Mouse (Mus musculus): Measurements from ENCODE around the gene Clec2e. TPM values are rescaled to one million over a fixed set of nuclear protein-coding genes. Genes with fewer than 3 reads are reported as not detected.
"Not testable (repeated sequence)": the region's sequence is repeated elsewhere in the genome, so short reads cannot be mapped to it uniquely, and the experiment has no call there.

Gene Clec2e
- polyA plus RNA-seq, 1 experiment from 2014 or later, result not detected

GRCm38 (mm10) chr6:129102858-129103555, 2.3 kb upstream of the Clec2e start:
- Histone ChIP-seq H3K9me3 (replicated peaks) (no peaks in the 10 kb centered on the region), H3K36me3 (no peaks in the 10 kb centered on the region), H3K4me1 (replicated peaks) (no peaks in the 10 kb centered on the region), H3K27ac (ENCODE audit: poor library complexity, severe bottlenecking) (no peak overlapping the region), H3K4me2 (no peak overlapping the region), H3K4me3 (no peak overlapping the region), H3K9ac (no peak overlapping the region), H3K27me3 (replicated peaks) (no peaks in the 10 kb centered on the region)
- 65% methylated on average over 4 of the region's 4 CpGs for WGBS
- ATAC-seq (ENCODE audit: insufficient number of reproducible peaks, low FRiP score), result no peak

GRCm38 (mm10) chr6:129101604-129102003, 891 bp upstream of the Clec2e start:
- Histone ChIP-seq H3K4me1 (replicated peaks) (no peaks in the 10 kb centered on the region), H3K9ac (no peak overlapping the region), H3K27ac (ENCODE audit: poor library complexity, severe bottlenecking) (no peak overlapping the region), H3K4me2 (no peak overlapping the region), H3K4me3 (no peak overlapping the region), H3K27me3 (replicated peaks) (no peaks in the 10 kb centered on the region), H3K9me3 (replicated peaks) (no peaks in the 10 kb centered on the region), H3K36me3 (no peaks in the 10 kb centered on the region)
- no peak for ATAC-seq (ENCODE audit: insufficient number of reproducible peaks, low FRiP score)
- WGBS, result 72% methylated on average over 1 of the region's 1 CpGs

GRCm38 (mm10) chr6:129097929-129098328, 2.8 kb downstream of the Clec2e start:
- Histone ChIP-seq H3K9me3 (replicated peaks) (no peaks in the 10 kb centered on the region), H3K27ac (ENCODE audit: poor library complexity, severe bottlenecking) (no peak overlapping the region), H3K9ac (no peak overlapping the region), H3K4me1 (replicated peaks) (no peaks in the 10 kb centered on the region), H3K27me3 (replicated peaks) (no peaks in the 10 kb centered on the region), H3K4me3 (no peak overlapping the region), H3K36me3 (no peaks in the 10 kb centered on the region), H3K4me2 (no peak overlapping the region)
- WGBS, result 29% methylated on average over 1 of the region's 1 CpGs
- no peak for ATAC-seq (ENCODE audit: insufficient number of reproducible peaks, low FRiP score)

DNA sequence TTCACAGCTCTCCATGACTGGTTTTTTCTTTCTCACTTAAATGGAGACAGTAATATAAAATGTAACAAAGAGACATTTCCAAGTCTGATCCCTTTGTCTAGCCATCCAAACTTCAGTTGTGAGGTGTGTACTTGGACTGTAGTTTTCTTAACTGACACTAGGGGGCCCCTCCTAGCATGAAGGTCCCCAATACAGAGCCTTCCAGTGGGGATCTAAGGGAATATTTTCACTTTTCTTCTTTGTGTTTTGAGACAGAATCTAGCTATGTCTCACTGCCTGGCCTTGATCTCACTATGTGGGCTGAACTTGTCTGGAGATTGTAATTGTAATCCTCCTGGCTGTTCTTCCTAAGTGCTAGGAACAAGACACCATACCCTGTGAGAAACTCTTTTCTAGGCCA, 5.5 kb downstream of the Clec2e start:
- H3K4me3 ChIP-seq, result no peak overlapping the region
- H3K27me3 ChIP-seq (replicated peaks), result no peaks in the 10 kb centered on the region
- no peak overlapping the region for H3K9ac ChIP-seq
- no peaks in the 10 kb centered on the region for H3K36me3 ChIP-seq
- H3K4me1 ChIP-seq (replicated peaks), result no peaks in the 10 kb centered on the region
- peaks cover 13% of the 10 kb centered on the region for H3K9me3 ChIP-seq (replicated peaks)
- ATAC-seq (ENCODE audit: insufficient number of reproducible peaks, low FRiP score), result no peak
- no peak overlapping the region for H3K27ac ChIP-seq (ENCODE audit: poor library complexity, severe bottlenecking)
- no peak overlapping the region for H3K4me2 ChIP-seq

DNA sequence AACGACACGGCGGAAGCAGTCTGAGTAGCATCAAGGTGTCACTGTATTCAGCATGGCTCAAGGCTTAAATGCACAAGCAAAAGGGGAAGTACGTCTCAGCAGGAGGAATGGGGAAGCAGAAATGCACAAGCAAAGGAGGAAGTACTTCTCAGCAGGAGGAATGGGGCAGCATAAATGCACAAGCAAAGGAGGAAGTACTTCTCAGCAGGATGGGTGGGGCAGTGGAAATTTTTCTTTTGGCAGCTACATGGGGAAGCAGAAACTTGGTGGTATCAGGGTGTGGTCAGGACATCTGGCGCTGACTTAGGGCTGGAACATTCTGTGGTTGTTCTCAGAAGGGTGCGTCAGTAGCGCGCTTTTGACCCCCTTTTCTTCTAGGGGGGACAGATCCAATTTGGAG, 12.1 kb downstream of the Clec2e start:
- not testable (repeated sequence) for H3K4me1 ChIP-seq (replicated peaks); ATAC-seq (ENCODE audit: insufficient number of reproducible peaks, low FRiP score)

GRCm38 (mm10) chr6:129088161-129088560, 12.6 kb downstream of the Clec2e start:
- Histone ChIP-seq H3K4me2 (no peak overlapping the region), H3K4me1 (replicated peaks) (no peaks in the 10 kb centered on the region), H3K36me3 (no peaks in the 10 kb centered on the region)

More for the DNA sequence above, 12.1 kb downstream of the Clec2e start:
- H3K27me3 ChIP-seq (replicated peaks); H3K36me3 ChIP-seq; H3K27ac ChIP-seq (ENCODE audit: poor library complexity, severe bottlenecking); H3K4me3 ChIP-seq; H3K9ac ChIP-seq; H3K4me2 ChIP-seq: not testable (repeated sequence)
- H3K9me3 ChIP-seq (replicated peaks), result peaks cover 19% of the 10 kb centered on the region
- 85% methylated on average over 8 of the region's 8 CpGs for WGBS

DNA sequence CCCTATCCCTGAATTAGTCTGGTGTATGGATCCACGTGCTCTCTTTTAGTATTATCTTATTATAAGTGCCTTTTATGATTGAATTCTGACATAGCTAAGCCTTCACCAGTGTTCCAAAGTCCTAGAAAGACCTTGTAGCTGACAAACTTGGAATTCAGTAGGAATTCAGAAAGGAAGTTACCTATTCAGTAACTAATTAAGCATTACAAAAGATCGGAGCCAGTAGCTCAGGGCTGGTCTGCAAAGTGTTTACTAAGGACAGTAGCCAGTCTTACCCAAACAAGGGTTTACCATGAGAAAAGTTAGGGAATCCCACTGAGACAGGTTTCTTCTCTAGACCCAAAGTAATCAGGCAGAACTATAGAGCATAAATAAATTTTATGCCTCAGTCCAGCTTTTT, 14.7 kb downstream of the Clec2e start:
- H3K9me3 ChIP-seq (replicated peaks); H3K9ac ChIP-seq; ATAC-seq (ENCODE audit: insufficient number of reproducible peaks, low FRiP score); H3K4me2 ChIP-seq; H3K4me3 ChIP-seq; H3K27ac ChIP-seq (ENCODE audit: poor library complexity, severe bottlenecking); H3K36me3 ChIP-seq; H3K4me1 ChIP-seq (replicated peaks); H3K27me3 ChIP-seq (replicated peaks): not testable (repeated sequence)
- WGBS, result 73% methylated on average over 2 of the region's 2 CpGs

More at GRCm38 (mm10) chr6:129088161-129088560, 12.6 kb downstream of the Clec2e start:
- H3K9ac ChIP-seq, result no peak overlapping the region
- no peak overlapping the region for H3K27ac ChIP-seq (ENCODE audit: poor library complexity, severe bottlenecking)
- ATAC-seq (ENCODE audit: insufficient number of reproducible peaks, low FRiP score), result no peak
- 72% methylated on average over 1 of the region's 1 CpGs for WGBS
- no peaks in the 10 kb centered on the region for H3K27me3 ChIP-seq (replicated peaks)
- H3K4me3 ChIP-seq, result no peak overlapping the region
- peaks cover 19% of the 10 kb centered on the region for H3K9me3 ChIP-seq (replicated peaks)

GRCm38 (mm10) chr6:129085098-129085497, 15.6 kb downstream of the Clec2e start:
- Histone ChIP-seq H3K4me3 (no peak overlapping the region), H3K27ac (ENCODE audit: poor library complexity, severe bottlenecking) (no peak overlapping the region), H3K4me2 (no peak overlapping the region), H3K9ac (no peak overlapping the region), H3K4me1 (replicated peaks) (no peaks in the 10 kb centered on the region), H3K9me3 (replicated peaks) (peaks cover 7% of the 10 kb centered on the region), H3K36me3 (no peaks in the 10 kb centered on the region), H3K27me3 (replicated peaks) (no peaks in the 10 kb centered on the region)
- 82% methylated on average over 6 of the region's 6 CpGs for WGBS
- ATAC-seq (ENCODE audit: insufficient number of reproducible peaks, low FRiP score), result no peak

- H3K9ac ChIP-seq, result no peak overlapping the region
- no peak overlapping the region for H3K4me3 ChIP-seq
- H3K9me3 ChIP-seq (replicated peaks), result no peaks in the 10 kb centered on the region
- ATAC-seq (ENCODE audit: insufficient number of reproducible peaks, low FRiP score), result no peak
- WGBS, result 68% methylated on average over 1 of the region's 1 CpGs
- H3K36me3 ChIP-seq, result no peaks in the 10 kb centered on the region
- H3K27ac ChIP-seq (ENCODE audit: poor library complexity, severe bottlenecking), result no peak overlapping the region
- no peaks in the 10 kb centered on the region for H3K27me3 ChIP-seq (replicated peaks)
- no peaks in the 10 kb centered on the region for H3K4me1 ChIP-seq (replicated peaks)
- no peak overlapping the region for H3K4me2 ChIP-seq
These were observed 33.7 kb downstream of the Clec2e start for GRCm38 (mm10) chr6:129066986-129067385.

GRCm38 (mm10) chr6:129066530-129066929, 34.2 kb downstream of the Clec2e start:
- ATAC-seq (ENCODE audit: insufficient number of reproducible peaks, low FRiP score), result no peak
- H3K27ac ChIP-seq (ENCODE audit: poor library complexity, severe bottlenecking), result no peak overlapping the region
- no peaks in the 10 kb centered on the region for H3K36me3 ChIP-seq
- no peaks in the 10 kb centered on the region for H3K27me3 ChIP-seq (replicated peaks)
- no peaks in the 10 kb centered on the region for H3K9me3 ChIP-seq (replicated peaks)
- no peak overlapping the region for H3K4me2 ChIP-seq
- no peaks in the 10 kb centered on the region for H3K4me1 ChIP-seq (replicated peaks)
- H3K9ac ChIP-seq, result no peak overlapping the region
- no peak overlapping the region for H3K4me3 ChIP-seq

GRCm38 (mm10) chr6:129065857-129066256, 34.9 kb downstream of the Clec2e start:
- H3K36me3 ChIP-seq, result no peaks in the 10 kb centered on the region
- no peaks in the 10 kb centered on the region for H3K9me3 ChIP-seq (replicated peaks)
- H3K9ac ChIP-seq, result no peak overlapping the region
- no peaks in the 10 kb centered on the region for H3K27me3 ChIP-seq (replicated peaks)
- no peaks in the 10 kb centered on the region for H3K4me1 ChIP-seq (replicated peaks)
- no peak overlapping the region for H3K4me3 ChIP-seq
- no peak overlapping the region for H3K27ac ChIP-seq (ENCODE audit: poor library complexity, severe bottlenecking)
- H3K4me2 ChIP-seq, result no peak overlapping the region
- 88% methylated on average over 3 of the region's 3 CpGs for WGBS
- no peak for ATAC-seq (ENCODE audit: insufficient number of reproducible peaks, low FRiP score)

- Histone ChIP-seq H3K27ac (ENCODE audit: poor library complexity, severe bottlenecking) (no peak overlapping the region), H3K36me3 (no peaks in the 10 kb centered on the region), H3K27me3 (replicated peaks) (no peaks in the 10 kb centered on the region), H3K9ac (no peak overlapping the region), H3K4me2 (no peak overlapping the region), H3K9me3 (replicated peaks) (no peaks in the 10 kb centered on the region), H3K4me1 (replicated peaks) (no peaks in the 10 kb centered on the region), H3K4me3 (no peak overlapping the region)
- 64% methylated on average over 3 of the region's 3 CpGs for WGBS
- no peak for ATAC-seq (ENCODE audit: insufficient number of reproducible peaks, low FRiP score)
These were observed 35.3 kb downstream of the Clec2e start for GRCm38 (mm10) chr6:129065407-129065806.

Measured in heart, embryonic 12.5 days (tissue).